Mouse (Mus musculus) naive thymus-derived CD4-positive, alpha-beta T cell, adult 5 months (primary cell): ENCODE results near the gene Fcrlb. TPM values are rescaled to one million over a fixed set of nuclear protein-coding genes. Genes with fewer than 3 reads are reported as not detected.

Experiments used
- polyA plus RNA-seq: library from polyadenylated mRNA; unstranded; fragments of 100-300 nt; shearing (Covaris generic); gene quantifications from one replicate; pipeline ENCODE4 v1.2.1, GENCODE M21; 2017

The Fcrlb gene
- not detected for polyA plus RNA-seq

DNA sequence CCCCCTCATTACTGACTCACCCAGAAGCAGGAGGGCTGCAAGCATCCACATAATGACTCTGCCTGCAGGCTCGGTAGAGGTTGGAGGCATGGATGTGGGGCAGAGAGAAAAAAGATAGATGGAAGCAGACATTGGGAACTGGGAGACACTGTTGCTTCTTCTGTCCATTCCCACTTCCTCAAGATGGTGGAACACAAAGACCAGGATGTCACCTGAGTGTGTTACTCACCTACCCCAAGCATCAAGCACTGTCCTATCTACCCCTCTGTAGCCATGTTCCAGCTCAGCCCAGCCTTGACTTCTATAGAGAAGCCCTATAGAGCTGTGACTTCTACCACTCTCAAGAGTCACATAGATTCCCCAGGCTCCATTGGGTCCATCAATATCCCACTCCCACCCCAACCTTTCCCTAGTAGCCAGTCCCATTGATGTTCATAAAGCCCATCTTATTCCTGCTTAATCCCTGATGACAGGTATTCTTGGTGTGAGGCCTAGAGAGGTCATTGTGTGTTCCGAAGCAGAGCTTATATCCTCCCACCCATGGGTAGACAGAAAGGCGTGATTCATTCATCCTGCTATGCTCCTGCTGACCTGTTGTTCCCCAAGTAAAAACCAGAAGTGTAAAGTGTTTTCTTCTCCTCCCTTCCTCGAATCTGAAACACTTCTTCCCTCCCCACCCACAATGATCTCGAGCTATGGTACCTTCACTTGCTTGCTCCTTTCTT is at the start of gene Fcrlb:
Gene Fcrlb (minus strand): TSS at position 51 of the 725 bp plus-strand sequence.

DNA sequence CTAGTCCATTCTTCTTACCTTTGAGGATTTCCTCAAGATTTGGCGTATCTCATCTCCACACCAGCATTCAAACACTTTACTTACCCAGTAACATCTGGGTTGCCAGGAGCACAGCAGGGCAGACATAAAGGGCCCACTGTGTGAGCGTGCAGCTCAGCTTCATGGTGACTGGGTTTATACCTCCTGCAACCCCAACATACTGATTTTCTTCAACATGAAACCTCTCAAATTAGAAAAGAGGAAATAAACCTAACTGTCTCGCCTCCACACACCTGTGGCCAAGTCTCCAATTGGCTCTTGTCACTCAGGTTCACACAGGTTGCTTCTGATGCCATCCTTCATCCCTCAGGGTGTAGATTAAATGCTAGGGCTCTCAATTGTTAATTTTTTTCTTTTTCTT is 14.6 kb upstream of the Fcrlb start, which contains the start of gene Fcrla:
Gene Fcrla (minus strand): TSS at position 206 of the 400 bp plus-strand sequence.

DNA sequence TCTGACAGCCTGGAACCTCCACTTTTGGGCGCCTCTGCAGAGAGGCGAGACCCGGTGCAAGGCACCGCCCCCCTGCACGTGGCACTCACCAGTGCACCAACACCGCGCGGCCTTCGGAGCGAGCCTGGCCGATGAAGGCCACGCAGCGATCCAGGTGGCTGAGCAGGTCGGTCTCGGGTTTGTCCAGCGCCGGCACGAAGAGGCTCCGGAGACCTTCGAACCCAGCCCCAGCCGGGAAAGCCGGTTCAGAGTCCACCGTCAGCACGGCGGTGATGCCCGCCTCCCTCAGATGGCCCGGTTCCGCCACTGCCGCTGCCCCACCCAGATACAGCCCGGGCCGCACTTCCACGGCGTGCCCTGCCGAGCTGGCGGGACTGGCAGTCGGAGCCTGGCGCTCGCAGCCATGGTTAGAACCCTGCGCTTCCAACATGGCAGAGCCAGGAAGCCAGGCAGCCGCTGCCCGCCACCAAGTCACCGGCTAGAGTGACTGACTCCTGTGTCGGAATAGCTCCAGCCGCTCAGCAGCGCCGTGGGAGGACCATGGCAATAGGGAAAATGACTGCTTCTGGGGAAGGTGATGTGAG is 27.7 kb downstream of the Fcrlb start, which contains the start of the genes Gm26620 and Dusp12:
Gene Gm26620 (plus strand): TSS at position 88 of the 584 bp plus-strand sequence.
Gene Dusp12 (minus strand): TSS at position 563 of the 584 bp plus-strand sequence.

DNA sequence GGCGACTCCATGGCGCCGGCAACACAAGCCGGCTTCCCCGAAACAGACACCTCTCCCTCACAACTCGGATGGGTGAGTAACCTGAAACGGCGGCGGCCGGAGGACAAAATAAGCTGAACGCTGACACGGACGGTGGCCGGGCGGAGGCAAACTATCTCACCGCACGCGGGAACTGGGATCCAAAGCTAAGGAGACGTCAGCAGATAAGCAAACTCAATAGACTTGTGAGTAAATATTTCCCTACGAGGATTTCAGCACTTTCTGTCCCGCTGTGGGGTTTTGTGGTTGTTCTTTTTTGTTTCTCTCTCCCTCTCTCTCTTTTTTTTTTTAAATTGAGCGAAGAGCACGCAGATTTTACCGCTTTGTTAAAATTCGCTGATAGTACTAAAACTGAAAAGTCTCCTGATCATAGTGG is 45.0 kb downstream of the Fcrlb start, which contains the start of gene Atf6:
Gene Atf6 (minus strand): TSS at position 81 of the 415 bp plus-strand sequence.

Other genes with a start within 250 kb of the Fcrlb start
- 1.8 TPM for gene Atf6, start 45.2 kb downstream of the Fcrlb start, polyA plus RNA-seq
- 0.49 TPM for gene Gm26620, start 27.9 kb downstream of the Fcrlb start, polyA plus RNA-seq
- 38.2 TPM for gene Dusp12, start 27.4 kb downstream of the Fcrlb start, polyA plus RNA-seq
- gene Fcrla, start 14.6 kb upstream of the Fcrlb start, polyA plus RNA-seq = not detected
- gene Fcgr2b, start 63.6 kb upstream of the Fcrlb start, polyA plus RNA-seq = not detected
- gene Fcgr4, start 106.0 kb upstream of the Fcrlb start, polyA plus RNA-seq = not detected
- 1.3 TPM for gene Fcgr3, start 152.0 kb upstream of the Fcrlb start, polyA plus RNA-seq
- not detected for gene Cfap126, start 201.0 kb upstream of the Fcrlb start, polyA plus RNA-seq
- gene Sdhc, start 237.7 kb upstream of the Fcrlb start, polyA plus RNA-seq = 119 TPM
- gene Mpz, start 237.8 kb upstream of the Fcrlb start, polyA plus RNA-seq = not detected